Mouse (Mus musculus) adrenal gland, postnatal 10 days (tissue): ENCODE measurements at regions not wholly inside any gene's neighbourhood (a gene's known extent, or its start where the extent isn't known, plus 50 kb on each side); places are given as distances from the start of the nearest gene placed in this dataset.

Experiments
- DNase-seq: peaks from one replicate; pipeline ENCODE4 v3.0.0; 2021; ENCODE audit warnings: mixed read lengths

- DNase-seq = peak; percentile 8
Observed at GRCm38 (mm10) chr14:21932771-21933170, 56.6 kb downstream of the Zfp503 start.

GRCm38 (mm10) chr14:21931944-21932343 is 57.5 kb downstream of the Zfp503 start:
- DNase-seq = no peak

- DNase-seq = no peak
Observed at GRCm38 (mm10) chr14:21929048-21929447, 60.4 kb downstream of the Zfp503 start.

DNA sequence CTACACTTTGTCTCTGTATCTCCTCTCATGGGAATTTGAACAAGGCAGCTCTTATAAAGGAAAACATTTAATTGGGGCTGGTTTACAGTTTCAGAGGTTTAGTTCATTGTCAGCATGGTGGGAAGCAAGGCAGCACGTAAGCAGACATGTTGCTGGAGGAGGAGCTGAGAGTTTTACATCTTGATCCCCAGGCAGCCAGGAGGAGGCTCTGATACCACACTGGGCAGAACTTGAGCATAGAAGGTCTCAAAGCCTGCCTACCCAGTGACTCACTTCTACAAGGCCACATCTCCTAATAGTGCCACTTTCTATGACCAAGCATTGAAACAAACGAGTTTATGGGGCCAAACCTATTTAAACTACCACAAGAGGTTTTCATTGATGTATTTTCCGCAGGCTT is 67.9 kb upstream of the Comtd1 start:
- DNase-seq = peak; percentile 10

DNA sequence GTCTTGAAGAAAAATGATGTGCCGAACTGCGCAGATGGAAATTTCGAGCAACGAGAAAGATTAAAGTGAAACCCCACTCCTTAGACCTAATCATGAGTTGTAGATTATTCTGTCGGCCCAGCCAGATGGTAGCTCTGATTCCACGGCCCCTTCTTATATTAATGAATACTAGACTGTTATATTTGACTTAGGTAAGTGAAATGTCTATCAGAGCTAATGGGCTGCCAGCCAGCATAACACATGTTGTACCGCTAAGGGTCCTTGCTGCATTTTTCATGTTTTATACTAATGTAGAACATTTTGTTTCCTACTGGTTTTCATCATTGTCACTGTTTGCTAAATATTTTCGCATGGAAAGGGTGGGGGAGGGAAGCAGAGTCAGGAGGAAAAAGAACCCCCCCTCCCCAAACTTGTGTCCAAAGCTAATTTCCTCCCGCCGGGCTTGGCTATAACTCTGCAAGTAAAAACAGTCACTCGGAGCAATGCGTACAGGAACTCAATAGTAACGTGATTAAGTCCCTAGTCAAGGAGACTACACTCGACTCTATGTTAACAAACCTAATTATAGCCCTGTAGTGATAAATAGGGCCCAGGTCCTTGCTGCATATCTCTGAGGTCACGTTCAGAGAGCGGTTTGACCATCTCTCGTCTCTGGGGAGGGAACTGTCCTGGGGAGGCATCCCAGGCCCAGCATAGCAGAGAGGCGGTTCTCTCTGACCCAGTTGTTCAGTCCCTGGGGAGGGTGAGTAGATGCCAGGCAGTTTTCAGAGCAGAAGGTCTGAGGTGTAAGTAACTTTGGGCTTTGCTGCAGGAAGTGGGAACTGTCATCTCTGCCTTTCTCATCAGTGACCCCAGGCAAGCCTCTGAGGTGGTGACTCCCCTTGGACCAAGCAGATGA is 56.0 kb upstream of the Comtd1 start:
- DNase-seq = peak; percentile 38

DNA sequence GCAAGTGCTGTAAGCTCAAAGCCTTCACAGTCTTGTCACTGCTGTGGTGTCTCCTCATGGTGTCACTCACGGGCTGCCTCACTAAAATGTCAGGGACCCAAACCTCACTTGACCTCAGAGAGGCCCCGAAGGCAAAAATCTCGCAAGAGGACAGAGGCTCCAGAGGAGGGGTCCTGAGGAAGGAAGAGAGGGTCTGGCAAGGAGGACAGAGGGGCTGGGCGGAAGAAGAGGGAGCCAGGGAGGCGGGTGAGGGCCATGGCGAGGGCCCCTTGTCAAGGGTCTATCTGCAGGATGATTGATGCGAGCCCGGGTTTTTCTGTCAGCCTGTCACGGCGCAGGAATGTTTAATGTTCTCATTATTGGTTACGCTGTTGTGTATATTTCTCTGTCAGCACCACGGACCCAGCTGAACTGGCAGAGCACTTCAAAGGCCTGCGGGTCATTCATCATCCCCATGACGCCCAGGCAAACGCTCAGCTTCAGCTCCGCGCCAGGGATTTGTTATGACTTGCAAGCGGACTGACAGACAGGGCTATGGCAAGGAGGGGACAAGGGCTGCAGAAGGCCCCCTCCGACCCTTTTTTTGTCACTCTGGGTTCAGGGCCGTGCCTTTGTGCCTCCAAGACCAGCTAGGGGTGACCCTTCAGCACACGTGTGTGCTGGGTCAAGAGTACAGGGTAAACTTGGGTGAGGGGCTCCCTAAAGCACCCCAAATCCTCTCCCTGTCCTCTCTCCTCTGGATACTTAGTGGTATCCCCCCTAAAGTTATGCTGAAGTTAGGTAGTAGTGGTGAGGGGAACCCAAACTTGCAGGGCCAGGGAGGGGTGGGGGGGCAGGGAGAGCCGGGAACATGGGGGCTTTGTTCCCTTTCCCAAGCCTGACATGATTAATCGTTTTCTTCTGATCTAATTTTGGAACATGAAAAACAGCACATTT is 55.1 kb upstream of the Comtd1 start:
- DNase-seq = peak; percentile 85

DNA sequence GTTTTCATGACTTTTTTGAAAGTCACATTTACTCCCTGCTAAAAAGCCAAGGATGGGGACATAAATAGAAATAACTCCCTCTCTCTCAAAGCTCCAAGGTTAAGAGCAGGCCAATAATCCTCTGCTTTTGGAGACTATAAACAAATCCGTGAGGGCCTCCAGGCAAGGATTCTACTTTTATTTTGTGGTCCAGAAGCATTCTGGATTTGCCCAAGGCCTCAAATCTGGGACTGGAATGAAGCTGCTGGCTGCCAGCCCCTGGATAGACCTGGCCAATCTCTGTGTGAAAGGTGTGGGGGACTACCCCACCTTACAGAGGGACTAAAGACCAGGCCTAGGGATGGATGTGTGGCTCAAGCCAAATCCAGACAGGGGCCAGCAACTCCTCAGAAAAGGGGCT is 54.1 kb upstream of the Comtd1 start:
- DNase-seq = peak; percentile 12

GRCm38 (mm10) chr14:21902456-21902855 is 53.7 kb upstream of the Comtd1 start:
- DNase-seq = peak; percentile 16

GRCm38 (mm10) chr14:21900951-21901350 is 52.2 kb upstream of the Comtd1 start:
- no peak for DNase-seq

DNA sequence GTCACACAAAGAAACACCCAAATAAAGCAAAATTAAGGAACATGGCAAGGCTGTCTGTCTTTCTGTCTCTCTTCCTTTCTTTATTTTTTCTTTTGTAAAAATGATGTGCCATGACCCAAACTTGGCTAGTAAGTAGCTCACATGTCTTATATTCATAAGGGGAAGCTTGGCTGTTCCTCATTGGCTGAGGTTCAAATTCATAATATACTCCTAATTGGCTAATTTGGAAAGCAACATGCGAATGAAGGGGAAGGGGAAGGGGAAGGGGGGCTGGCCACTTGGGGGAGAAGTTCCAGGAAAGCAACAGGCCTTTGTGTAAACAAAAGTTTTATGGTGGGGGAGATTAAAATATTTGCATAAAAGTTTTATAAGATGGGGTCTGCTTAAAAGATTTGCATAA is 51.7 kb upstream of the Comtd1 start:
- DNase-seq = no peak
